Mouse (Mus musculus) spleen, embryonic (tissue): Measurements from ENCODE around the gene Tgfbr2.

ENCODE experiments used
- CTCF ChIA-PET: fragments of 350-600 bp; sonication (Branson Sonifier 250); formaldehyde crosslinking; loops from one replicate; lab custom pipeline; 2022; lab: Charles Lee

Tgfbr2 gene

GRCm38 (mm10) chr9:116174481-116175461 is at the start of gene Tgfbr2:
TSS of gene Tgfbr2 (minus strand) at chr9:116175360.
- CTCF ChIA-PET = interaction anchor here (0.6 kb wide), 1 partner anchor 13 kb away, joined by 6 read pairs; no protein-coding TSS in a partner anchor

DNA sequence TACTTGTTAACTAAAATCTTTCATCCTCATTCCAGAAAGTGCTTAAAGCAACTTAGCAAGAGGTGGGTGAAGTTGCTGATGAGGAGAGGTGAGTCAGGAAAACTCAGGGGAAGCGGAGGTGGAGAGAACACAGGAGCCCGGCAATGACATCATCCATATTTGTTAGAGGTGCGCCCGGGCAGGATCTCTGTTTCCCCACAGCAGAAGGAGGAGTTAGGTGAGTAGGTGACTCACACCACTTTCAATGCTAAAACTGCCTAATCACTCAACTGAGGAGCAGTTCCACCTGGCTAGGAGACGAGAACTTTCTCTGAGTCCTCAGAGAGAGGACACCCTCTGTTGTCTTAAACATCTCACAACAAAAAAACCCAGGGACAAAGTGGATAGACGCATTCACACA is 48.2 kb upstream of the Tgfbr2 start:
- CTCF ChIA-PET = interaction anchor here (1.1 kb wide), 1 partner anchor 37 kb away, joined by 3 read pairs; no protein-coding TSS in a partner anchor

DNA sequence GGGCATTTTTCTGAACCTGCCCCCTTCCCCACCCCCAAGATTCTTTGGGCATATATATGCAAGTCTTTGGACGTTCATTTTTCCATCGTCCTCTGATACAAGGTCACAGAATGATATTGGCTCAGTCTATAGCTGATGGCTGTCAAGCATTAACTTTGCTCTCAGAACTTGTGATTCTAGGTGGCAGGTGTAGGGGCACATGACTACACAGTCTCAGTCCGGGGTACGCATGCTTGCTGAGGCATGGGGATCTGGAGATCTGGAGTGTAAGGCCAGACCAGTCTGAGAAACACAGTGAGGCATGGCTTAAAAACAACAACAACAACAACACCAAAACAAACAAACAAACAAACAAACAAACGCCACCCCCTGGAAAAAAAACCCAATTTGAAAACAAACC is 47.5 kb upstream of the Tgfbr2 start:
- CTCF ChIA-PET = no interaction called here

DNA sequence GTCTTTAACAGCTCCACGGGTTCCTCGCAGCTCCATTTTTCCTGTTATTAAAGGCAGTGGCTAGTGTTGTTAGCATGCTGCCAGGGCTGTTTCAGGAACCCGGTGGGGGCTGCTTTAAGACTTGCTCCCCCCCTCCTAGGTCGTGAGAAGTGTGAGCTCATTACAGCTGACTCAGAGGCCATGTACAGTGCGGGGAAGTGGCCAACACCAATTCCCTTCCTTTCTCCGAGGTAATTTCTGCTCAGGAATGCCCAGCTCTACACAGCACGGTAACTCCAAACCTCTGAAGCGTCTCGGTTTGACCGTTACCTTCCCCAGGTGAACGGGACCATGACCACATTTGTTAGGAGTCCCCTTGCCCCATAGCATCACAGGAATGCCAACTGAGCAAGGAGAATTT is 46.8 kb upstream of the Tgfbr2 start:
- CTCF ChIA-PET = interaction anchor here (0.9 kb wide), 1 partner anchor 9 kb away, joined by 3 read pairs; no protein-coding TSS in a partner anchor

- CTCF ChIA-PET = interaction anchor here (0.9 kb wide), 1 partner anchor 10 kb away, joined by 3 read pairs; no protein-coding TSS in a partner anchor
These were observed 46.4 kb upstream of the Tgfbr2 start for GRCm38 (mm10) chr9:116221565-116221964.

- CTCF ChIA-PET = no interaction called here
These were observed 45.5 kb upstream of the Tgfbr2 start for GRCm38 (mm10) chr9:116220616-116221015.

DNA sequence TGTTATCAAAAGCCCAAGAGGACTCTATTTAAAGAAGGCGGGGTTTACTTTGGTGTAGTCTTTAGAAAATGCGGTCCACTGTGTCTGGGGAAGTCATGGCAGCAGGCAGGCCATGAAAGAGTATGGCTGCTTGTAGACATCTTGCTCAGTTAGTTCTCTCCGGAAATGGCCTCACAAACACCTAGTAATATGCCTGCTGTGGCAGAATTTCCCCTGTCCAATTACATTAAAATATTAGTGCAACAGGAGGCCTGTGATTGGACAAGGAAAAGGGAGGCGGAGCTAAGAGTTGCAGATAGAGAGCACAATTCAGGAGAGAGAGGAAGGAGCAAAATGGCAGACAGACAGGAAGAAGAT is 45.0 kb upstream of the Tgfbr2 start:
- CTCF ChIA-PET = no interaction called here

- CTCF ChIA-PET = no interaction called here
These were observed 44.3 kb upstream of the Tgfbr2 start for GRCm38 (mm10) chr9:116219234-116220158.

DNA sequence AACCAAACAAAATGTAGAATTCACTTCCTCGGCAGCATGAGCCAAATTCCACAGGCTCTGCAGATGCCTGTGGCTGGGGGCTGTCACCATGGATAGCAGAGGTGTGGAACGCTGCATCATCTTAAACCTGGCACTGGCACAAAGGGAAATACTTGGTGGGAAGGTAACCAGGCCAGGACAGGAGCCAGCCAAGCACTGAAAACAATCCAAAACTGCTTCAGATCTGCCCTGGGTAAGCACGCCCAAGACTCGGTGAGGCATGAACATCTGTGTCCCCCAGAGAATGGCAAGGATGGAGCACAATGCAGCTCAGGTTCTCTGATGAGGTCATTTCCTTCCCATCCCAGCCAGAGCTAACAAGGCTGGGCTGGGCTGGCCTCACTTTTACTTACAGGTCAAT is 43.6 kb upstream of the Tgfbr2 start:
- CTCF ChIA-PET = interaction anchor here (0.5 to 0.6 kb wide), 2 partner anchors 45 to 62 kb away, joined by 3 read pairs; no protein-coding TSS in a partner anchor

GRCm38 (mm10) chr9:116217099-116217498 is 41.9 kb upstream of the Tgfbr2 start:
- CTCF ChIA-PET = interaction anchor here (0.7 to 0.9 kb wide), 2 partner anchors 10 to 41 kb away, joined by 3 read pairs; no protein-coding TSS in a partner anchor

DNA sequence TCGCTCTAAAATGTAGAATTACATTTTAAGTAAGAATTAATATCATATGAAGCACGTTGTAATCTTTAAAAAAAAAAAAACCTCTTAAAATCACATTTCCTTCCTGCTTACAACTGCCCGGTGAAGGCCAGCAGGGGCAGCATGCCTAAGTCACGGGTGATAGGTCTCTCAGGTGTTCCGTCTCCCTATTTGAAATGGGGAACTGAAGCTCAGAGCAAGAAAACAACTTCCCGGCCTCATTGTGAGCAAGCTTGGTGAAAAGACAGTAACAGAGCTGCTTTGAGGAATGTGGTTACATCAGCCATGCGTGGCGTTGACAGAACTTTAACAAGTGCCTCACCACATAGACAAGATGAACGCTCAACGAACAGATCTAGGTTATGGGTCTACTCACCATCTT is 41.5 kb upstream of the Tgfbr2 start:
- CTCF ChIA-PET = interaction anchor here (0.6 to 0.9 kb wide), 5 partner anchors 8 to 260 kb away, joined by 3 to 4 read pairs (median 3); no protein-coding TSS in a partner anchor

DNA sequence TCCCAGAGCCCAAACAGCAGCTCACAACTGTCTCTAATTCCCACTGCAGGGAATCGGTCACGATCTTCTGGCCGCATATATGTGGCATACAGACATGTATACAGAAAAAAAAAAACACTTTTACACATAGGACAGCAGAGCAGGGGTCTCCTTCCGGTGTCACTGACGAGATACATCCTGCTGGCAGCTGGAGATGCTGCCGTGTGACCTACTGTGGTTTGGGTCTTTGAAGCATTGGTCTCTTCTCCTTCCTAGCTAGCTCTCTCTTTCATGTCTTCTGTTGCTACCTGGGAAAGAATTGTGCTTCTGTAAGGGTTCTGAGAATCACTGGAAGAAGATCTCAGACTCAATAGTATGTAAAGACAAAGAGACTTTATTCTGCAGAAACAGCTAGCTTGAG is 39.1 kb upstream of the Tgfbr2 start:
- CTCF ChIA-PET = interaction anchor here (0.6 to 0.9 kb wide), 4 partner anchors 16 to 114 kb away, joined by 3 to 8 read pairs (median 3); no protein-coding TSS in a partner anchor

GRCm38 (mm10) chr9:116212915-116213619 is 37.9 kb upstream of the Tgfbr2 start:
- CTCF ChIA-PET = no interaction called here

DNA sequence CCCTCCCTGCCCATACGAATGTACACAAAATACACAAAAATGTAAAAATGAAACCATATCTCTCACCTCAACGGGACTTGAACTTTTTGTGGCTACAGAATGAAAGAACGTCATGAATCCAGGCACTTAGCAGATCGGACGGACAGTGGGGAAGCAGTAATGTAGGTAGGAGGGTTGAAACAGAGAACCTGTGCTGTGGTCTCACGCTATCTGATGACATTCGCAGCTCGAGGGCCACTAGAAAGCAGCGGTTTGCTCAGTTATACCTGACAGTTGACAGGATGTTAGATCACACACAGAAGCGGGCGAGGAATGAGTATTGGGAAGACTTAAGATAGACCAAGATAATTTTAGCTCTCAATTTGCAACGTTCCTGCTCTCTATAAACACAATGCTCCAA is 36.9 kb upstream of the Tgfbr2 start:
- CTCF ChIA-PET = no interaction called here

DNA sequence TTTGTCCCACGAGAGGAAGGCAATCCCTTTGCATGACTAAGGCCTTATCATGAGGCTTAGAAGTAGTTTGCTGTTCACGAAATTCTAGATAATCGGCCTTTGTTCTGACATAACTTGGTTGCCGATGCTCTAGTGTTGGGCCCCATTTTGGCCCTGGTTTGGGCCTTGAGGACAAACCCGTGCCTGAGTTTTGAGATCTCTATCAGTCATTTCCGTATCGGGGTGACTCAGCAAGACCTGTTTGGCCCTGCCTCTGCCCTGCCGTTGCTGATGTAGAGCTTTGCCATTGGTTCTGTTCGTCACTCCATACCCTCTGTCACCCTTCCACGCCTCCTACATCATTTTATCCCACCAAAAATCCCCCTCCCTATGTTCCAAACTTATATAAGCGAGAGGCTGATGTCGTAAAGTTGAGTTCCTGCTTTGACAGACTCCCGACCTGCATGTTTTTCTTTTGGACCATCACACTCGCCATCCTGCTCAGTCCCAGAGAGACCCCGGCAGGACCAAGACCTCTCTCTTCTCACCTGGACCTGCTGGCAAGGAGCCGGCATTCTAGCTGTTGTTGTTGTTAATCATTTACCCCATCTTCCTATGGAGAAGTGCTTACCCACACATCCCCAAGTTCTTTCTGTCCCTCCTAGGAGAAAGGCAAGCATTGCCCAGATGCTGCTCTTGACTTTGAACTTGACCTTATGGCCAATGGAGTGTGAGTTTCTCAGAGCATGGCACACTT is 33.2 kb upstream of the Tgfbr2 start:
- CTCF ChIA-PET = interaction anchor here (0.7 to 0.8 kb wide), 2 partner anchors 171 to 219 kb away, joined by 3 to 4 read pairs; no protein-coding TSS in a partner anchor

- CTCF ChIA-PET = no interaction called here
These were observed 31.7 kb upstream of the Tgfbr2 start for GRCm38 (mm10) chr9:116206901-116207300.

GRCm38 (mm10) chr9:116203675-116204074 is 28.5 kb upstream of the Tgfbr2 start:
- CTCF ChIA-PET = interaction anchor here (0.7 kb wide), 1 partner anchor 12 kb away, joined by 4 read pairs; no protein-coding TSS in a partner anchor

DNA sequence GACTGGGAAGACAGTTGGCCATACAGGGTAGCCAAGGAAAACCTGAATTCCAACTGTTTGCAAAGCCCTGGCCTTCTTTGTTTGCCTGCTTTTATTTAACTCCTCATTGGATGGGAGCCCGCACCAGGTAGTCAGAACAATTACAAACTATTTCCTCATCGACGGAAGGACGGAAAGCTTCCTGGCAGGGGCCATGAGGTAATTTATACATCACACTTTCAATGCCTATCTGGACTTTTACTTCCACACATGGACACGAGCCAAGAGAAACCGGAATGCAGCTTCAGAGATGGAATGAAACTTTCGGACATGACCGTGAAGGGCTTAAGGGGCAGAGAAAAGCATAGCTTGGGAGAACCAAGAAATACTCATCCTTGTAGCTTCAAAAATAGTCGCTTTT is 24.0 kb upstream of the Tgfbr2 start:
- CTCF ChIA-PET = interaction anchor here (0.6 kb wide), 1 partner anchor 112 kb away, joined by 3 read pairs; no protein-coding TSS in a partner anchor

DNA sequence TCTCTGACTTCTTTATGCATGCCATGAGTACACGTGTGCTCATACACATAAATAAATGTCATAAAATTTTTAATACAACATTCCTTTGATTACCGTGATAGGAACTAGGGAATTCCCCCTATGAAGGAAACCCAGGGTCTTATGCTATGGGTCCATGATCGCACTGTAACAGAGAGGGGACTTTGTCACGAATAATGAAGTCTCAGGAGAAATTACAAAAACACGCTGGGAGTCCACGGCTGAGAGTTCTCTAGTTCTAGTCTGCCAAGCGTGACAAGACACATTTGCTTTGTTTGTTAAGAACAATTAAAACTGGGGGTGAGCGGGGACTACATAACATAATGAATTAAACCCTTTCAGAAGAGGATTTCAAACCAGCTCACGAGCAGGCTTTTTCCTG is 23.3 kb upstream of the Tgfbr2 start:
- CTCF ChIA-PET = interaction anchor here (0.7 kb wide), 1 partner anchor 160 kb away, joined by 8 read pairs; no protein-coding TSS in a partner anchor
